Mouse (Mus musculus) embryonic fibroblast, embryonic 13.5 days (primary cell): ENCODE measurements around the gene Phf24. TPM values are rescaled to one million over a fixed set of nuclear protein-coding genes. Genes with fewer than 3 reads are reported as not detected.

Experiments
- H3K27ac ChIP-seq: 2 replicates; pipeline ENCODE4 v1.5.1; 2012; ENCODE audit warnings: low read length, control low read depth, inconsistent platforms; ENCODE audit not compliant: insufficient read depth
- H3K4me1 ChIP-seq: 2 replicates; pipeline ENCODE4 v1.6.1; 2011; ENCODE audit warnings: low read length; ENCODE audit not compliant: control insufficient read depth, insufficient read depth
- H3K4me3 ChIP-seq: 2 replicates; pipeline ENCODE4 v1.5.1; 2011; ENCODE audit warnings: mild to moderate bottlenecking, control low read depth, low read length; ENCODE audit not compliant: insufficient read depth
- CTCF ChIP-seq: IDR thresholded peaks from 2 replicates; pipeline ENCODE4 v1.5.1; 2011; ENCODE audit warnings: mild to moderate bottlenecking, control low read depth, low read length, moderate library complexity, borderline replicate concordance; ENCODE audit not compliant: insufficient read depth
- POLR2A ChIP-seq: IDR thresholded peaks from 2 replicates; pipeline ENCODE4 v1.6.1; 2011; ENCODE audit warnings: low read depth, mild to moderate bottlenecking, control low read depth, low read length, moderate library complexity
- polyA plus RNA-seq: library from polyadenylated mRNA; stranded (reverse); fragments of >200 nt; gene quantifications from 2 replicates; pipeline ENCODE4 v1.2.4, GENCODE M21; 2011; ENCODE audit warnings: low read depth; ENCODE audit not compliant: missing spikeins, insufficient read length

The Phf24 gene
- polyA plus RNA-seq, 1 experiment, result not detected

- H3K27ac ChIP-seq, result no peak overlapping the region
- H3K4me3 ChIP-seq, result no peak overlapping the region
- no peaks in the 10 kb centered on the region for H3K4me1 ChIP-seq
- TF ChIP-seq CTCF (no peak), POLR2A (no peak)
Observed at GRCm38 (mm10) chr4:42879829-42880676, 36.4 kb upstream of the Phf24 start.

DNA sequence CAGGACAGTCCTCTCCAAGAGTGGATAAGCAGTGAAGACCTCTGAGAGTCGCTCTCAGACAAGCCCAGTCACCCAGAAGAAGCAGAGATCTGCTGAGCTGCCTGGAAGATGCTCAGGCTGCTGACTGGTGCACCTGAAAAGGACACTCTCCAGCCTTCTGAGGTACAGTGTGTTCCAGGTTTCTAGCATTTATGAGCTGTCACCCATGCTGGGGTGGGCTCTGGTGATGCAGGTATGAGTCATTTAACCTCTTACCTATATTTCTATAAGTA lies 35.8 kb upstream of the Phf24 start:
- H3K27ac ChIP-seq, result no peak overlapping the region
- TF ChIP-seq POLR2A (no peak), CTCF (no peak)
- H3K4me1 ChIP-seq, result no peaks in the 10 kb centered on the region
- no peak overlapping the region for H3K4me3 ChIP-seq

GRCm38 (mm10) chr4:42886926-42887325 lies 29.5 kb upstream of the Phf24 start:
- Histone ChIP-seq H3K4me1 (no peaks in the 10 kb centered on the region), H3K4me3 (no peak overlapping the region), H3K27ac (no peak overlapping the region)
- TF ChIP-seq POLR2A (no peak), CTCF (no peak)

DNA sequence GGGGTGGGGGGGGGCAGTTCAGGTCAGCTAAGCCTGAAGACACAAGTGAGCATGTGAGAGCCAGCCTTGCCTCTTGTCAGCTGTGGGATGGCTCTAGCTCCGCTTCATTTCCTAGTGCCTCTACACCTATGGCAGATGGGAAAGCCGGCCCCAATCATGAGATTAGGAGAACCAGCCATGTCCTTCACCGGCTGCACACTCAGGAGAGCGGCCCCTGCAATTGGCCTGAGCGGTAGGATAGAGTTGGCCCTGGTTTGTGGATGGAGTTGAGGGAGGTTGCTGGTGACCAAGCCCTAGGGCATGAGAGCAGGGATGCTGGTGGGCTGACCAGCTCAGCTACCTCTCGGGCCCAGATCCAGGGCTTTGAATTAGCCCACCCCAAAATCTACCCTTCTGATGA lies 27.7 kb upstream of the Phf24 start:
- TF ChIP-seq POLR2A (no peak), CTCF (no peak)
- H3K4me3 ChIP-seq, result no peak overlapping the region
- H3K27ac ChIP-seq, result no peak overlapping the region
- no peaks in the 10 kb centered on the region for H3K4me1 ChIP-seq

DNA sequence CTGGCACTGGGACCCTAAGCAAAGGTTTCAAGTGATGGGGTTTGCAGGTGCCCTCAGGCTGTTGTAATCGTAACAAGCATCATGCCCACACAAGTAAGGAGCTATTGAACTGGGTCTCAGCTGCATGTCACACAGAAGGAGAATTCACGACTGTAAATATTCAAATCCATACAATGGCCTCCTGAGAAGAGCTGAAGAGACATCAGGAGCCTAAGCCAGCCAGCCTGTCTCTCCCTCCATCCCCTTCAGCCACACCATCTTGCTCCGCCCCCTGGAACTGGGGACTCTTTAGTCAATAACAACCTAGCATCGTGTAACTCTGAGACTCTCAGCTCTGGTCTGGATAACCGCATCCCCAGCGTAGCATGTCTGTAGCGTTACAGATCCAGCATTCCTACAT lies 25.3 kb upstream of the Phf24 start:
- Histone ChIP-seq H3K4me1 (no peaks in the 10 kb centered on the region), H3K27ac (no peak overlapping the region), H3K4me3 (no peak overlapping the region)
- no peak for TF ChIP-seq POLR2A
- no peak for TF ChIP-seq CTCF

DNA sequence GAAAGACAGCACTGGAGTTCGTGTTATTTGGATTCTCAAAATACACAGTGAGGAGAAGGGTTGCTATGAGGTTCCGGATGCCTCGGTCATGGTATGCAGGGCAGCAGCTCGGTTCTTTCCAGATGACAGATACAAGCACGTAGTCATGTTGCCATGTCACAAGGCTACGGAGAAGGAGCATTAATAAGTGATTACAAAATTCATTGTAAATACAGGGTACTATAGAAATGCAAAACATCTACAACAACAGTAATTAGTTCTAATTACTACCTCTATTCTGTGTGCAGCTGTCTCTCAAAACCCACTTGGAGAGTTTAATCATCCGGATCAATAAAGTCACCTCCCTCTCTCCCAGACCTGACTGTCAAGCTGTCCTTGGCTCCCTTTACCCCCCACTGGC lies 21.3 kb upstream of the Phf24 start:
- H3K4me3 ChIP-seq, result no peak overlapping the region
- H3K27ac ChIP-seq, result no peak overlapping the region
- no peak for TF ChIP-seq CTCF
- H3K4me1 ChIP-seq, result no peaks in the 10 kb centered on the region

DNA sequence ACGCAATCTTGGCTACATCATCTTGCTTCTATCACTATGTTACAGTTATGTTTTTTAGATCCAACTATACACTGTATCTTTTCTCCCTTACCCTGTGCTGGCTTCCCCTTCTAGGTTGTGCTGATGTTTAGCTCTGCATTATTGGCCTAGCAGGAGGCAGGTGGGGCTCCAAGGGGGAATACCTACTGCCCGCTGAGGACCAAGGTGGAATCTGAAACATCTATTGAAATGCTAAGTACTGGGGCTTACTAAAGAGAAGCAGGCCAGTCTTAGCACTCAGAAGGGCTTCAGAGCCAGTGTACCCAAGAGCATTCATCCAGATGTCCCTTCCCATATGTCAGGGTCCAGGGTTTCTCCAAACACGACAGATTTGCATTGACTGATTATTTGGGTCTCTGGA lies 17.5 kb upstream of the Phf24 start:
- TF ChIP-seq POLR2A, result no peak
- no peak for TF ChIP-seq CTCF
- Histone ChIP-seq H3K27ac (no peak overlapping the region), H3K4me3 (no peak overlapping the region), H3K4me1 (no peaks in the 10 kb centered on the region)

GRCm38 (mm10) chr4:42900878-42901277 lies 15.6 kb upstream of the Phf24 start:
- Histone ChIP-seq H3K4me1 (no peaks in the 10 kb centered on the region), H3K27ac (no peak overlapping the region), H3K4me3 (no peak overlapping the region)
- TF ChIP-seq CTCF, result no peak
- no peak for TF ChIP-seq POLR2A

GRCm38 (mm10) chr4:42902174-42902573 lies 14.3 kb upstream of the Phf24 start:
- TF ChIP-seq POLR2A (no peak), CTCF (0 out of 2 replicates have a peak, but pooled peaks have one; percentile 13)
- Histone ChIP-seq H3K27ac (no peak overlapping the region), H3K4me3 (no peak overlapping the region), H3K4me1 (no peaks in the 10 kb centered on the region)

- Histone ChIP-seq H3K4me3 (no peak overlapping the region), H3K4me1 (no peaks in the 10 kb centered on the region), H3K27ac (no peak overlapping the region)
- TF ChIP-seq POLR2A (no peak), CTCF (no peak)
Observed at GRCm38 (mm10) chr4:42902730-42903129, 13.7 kb upstream of the Phf24 start.
